Mouse (Mus musculus) cortical plate, adult 2 months (tissue): ENCODE results near the gene Dnajc12. TPM values are rescaled to one million over a fixed set of nuclear protein-coding genes. Genes with fewer than 3 reads are reported as not detected.

Source experiments
- H3K27ac ChIP-seq: fragments of 200-500 bp; 2 replicates; pipeline ENCODE4 v1.5.1; 2012; ENCODE audit warnings: low read length, control low read depth, inconsistent platforms; ENCODE audit not compliant: insufficient read depth
- H3K4me1 ChIP-seq: fragments of 200-500 bp; 2 replicates; pipeline ENCODE4 v1.6.1; 2011; ENCODE audit warnings: low read length; ENCODE audit not compliant: control insufficient read depth, insufficient read depth
- H3K4me3 ChIP-seq: fragments of 200-500 bp; 2 replicates; pipeline ENCODE4 v1.5.1; 2011; ENCODE audit warnings: mild to moderate bottlenecking, low read length, control low read depth; ENCODE audit not compliant: insufficient read depth
- CTCF ChIP-seq: fragments of 200-500 bp; IDR thresholded peaks from 2 replicates; pipeline ENCODE4 v1.5.1; 2011; ENCODE audit warnings: mild to moderate bottlenecking, control low read depth, low read length; ENCODE audit not compliant: insufficient read depth; ENCODE audit errors: extremely low read depth
- POLR2A ChIP-seq: fragments of 200-500 bp; IDR thresholded peaks from 2 replicates; pipeline ENCODE4 v1.6.1; 2011; ENCODE audit warnings: mild to moderate bottlenecking, low read length, control low read depth; ENCODE audit not compliant: insufficient read depth; ENCODE audit errors: extremely low read depth
- polyA plus RNA-seq: library from polyadenylated mRNA; depleted of rRNA; stranded (reverse); fragments of >200 nt; gene quantifications from 2 replicates; pipeline ENCODE4 v1.2.3, GENCODE M21; 2012; rRNA removed

Dnajc12 gene
- polyA plus RNA-seq, 1 experiment, result 17.8 TPM

DNA sequence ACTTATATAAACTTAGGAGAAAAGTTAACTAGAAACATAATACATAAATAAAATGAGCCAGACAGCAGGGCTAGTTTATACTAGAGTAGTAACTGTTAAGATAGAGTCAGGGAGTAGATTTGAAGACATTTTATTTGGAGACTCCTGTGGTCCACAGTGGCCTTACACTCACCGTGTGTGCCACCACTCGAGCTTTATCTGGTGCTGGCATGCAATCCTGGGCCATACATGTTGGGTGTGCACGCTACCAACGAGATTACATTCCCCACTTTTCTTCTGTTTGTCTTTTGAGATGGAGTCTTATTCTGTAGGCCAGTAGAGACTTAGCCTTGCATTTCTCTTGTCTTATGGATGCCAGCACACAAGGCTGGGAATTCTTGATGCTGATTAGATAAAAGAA lies 71.7 kb downstream of the Dnajc12 start:
- no peaks in the 10 kb centered on the region for H3K4me1 ChIP-seq
- no peak for TF ChIP-seq POLR2A
- TF ChIP-seq CTCF, result no peak
- H3K27ac ChIP-seq, result no peak overlapping the region
- no peak overlapping the region for H3K4me3 ChIP-seq

DNA sequence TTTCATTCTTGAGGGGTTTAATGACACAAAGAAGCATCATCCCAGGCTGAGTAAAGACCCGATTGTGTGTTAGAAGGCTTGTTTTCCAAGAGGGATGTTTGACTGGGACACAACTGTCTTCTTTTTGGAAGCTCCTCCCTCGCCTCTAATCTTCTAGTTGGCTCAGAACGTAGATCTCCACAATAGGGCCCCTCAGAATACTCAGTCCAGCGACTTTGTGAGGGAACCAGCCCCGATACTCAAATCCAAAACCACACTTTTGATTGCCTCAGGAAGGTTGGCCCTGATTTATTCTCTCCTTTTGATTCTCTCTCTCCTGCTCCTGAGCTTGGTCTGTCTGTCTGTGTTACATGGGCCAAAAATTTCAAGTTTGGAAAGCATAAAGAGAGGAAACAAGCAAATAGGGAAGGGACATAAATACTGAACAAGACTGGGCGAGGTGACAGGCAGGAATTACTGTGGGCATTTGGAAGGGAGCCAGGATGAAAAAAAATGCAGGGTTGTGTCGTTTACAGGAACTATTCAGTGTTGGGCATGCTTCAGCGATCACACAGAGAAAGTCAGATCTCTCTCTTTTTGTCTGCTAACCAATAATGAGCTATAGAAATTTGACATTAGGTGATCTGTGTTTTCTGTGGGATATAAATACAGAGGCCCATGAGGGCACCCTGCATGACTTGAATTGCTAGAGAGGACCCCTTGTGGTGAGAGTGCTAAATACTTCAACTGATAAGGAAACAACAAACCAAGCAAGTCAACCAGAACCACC lies 73.1 kb downstream of the Dnajc12 start:
- no peak for TF ChIP-seq POLR2A
- no peak for TF ChIP-seq CTCF
- Histone ChIP-seq H3K4me3 (no peak overlapping the region), H3K27ac (no peak overlapping the region), H3K4me1 (no peaks in the 10 kb centered on the region)

DNA sequence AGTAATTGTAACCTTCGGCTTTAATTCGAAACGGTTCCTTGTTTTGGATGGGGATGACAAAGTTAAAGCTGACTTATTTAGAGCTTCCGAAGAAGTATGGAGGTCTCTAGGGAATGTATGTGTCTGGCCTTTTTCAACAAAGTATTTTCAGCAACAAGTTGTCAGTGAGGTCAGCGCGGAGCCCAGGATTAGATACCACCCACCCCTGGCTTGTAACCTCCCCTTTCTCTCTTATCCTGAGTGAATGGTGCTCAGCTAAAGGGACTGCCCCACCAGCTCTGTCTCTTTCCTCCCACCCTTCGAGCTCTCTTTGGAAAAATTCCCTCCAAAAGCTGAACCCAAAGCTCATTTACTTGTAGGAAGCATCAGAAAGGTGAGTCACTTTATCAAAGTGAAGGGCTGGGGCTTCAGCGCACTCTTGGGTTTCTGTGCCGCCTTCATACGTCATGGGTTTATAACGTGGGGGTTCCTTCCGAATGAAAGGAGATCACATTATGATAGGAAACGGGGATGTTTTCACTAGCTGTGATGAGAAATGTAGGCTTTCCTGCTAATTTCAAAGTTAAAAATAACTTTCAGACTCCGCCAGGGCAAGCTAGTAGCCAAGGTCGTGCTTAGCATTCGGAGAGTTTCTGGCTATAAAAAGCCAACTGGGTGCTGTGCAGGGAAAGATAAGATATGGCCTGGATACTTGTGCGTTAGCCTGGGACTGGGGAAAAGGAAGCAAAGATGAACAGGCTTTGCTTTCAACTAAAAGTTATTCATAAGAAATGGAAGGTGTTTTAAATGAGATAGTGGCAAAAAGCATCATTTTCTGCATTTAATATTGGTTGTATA lies 75.3 kb downstream of the Dnajc12 start:
- H3K27ac ChIP-seq, result no peak overlapping the region
- no peak for TF ChIP-seq POLR2A
- no peak for TF ChIP-seq CTCF
- no peaks in the 10 kb centered on the region for H3K4me1 ChIP-seq
- no peak overlapping the region for H3K4me3 ChIP-seq

Other genes starting within 250 kb of the Dnajc12 start
- gene Mypn, start 178.5 kb upstream of the Dnajc12 start, polyA plus RNA-seq, result 2.5 TPM in 2 replicates
- gene Herc4, start 138.6 kb upstream of the Dnajc12 start, polyA plus RNA-seq, result 39.4 and 44.0 TPM in 2 replicates
- 10.5 and 10.8 TPM in 2 replicates for gene Sirt1, start 739 bp upstream of the Dnajc12 start, polyA plus RNA-seq
- 0.36 TPM in 1 of 2 replicates, not detected in the other for gene Gm7075, start 39.3 kb downstream of the Dnajc12 start, polyA plus RNA-seq
- 1.0 and 1.3 TPM in 2 replicates for gene Ctnna3, start 47.7 kb downstream of the Dnajc12 start, polyA plus RNA-seq